Mouse (Mus musculus) urinary bladder, adult 2 months (tissue): ENCODE results near the gene Fcer2a. TPM values are rescaled to one million over a fixed set of nuclear protein-coding genes. Genes with fewer than 3 reads are reported as not detected.

Source experiments
- DNase-seq: peaks from one replicate; pipeline ENCODE4 v3.0.0; 2022; ENCODE audit warnings: low spot score
- polyA plus RNA-seq: library from polyadenylated mRNA; depleted of rRNA; stranded (reverse); fragments of >200 nt; gene quantifications from 2 replicates; pipeline ENCODE4 v1.2.3, GENCODE M21; 2012; rRNA removed

Fcer2a gene
- polyA plus RNA-seq, 1 experiment, result 0.12 TPM

- peak; percentile 87 for DNase-seq
Observed at GRCm38 (mm10) chr8:3676131-3676992, 17.6 kb downstream of the Fcer2a start, which contains the start of gene Trappc5. Trappc5 (plus strand) TSS chr8:3676299.

GRCm38 (mm10) chr8:3674671-3675070 lies 19.3 kb downstream of the Fcer2a start:
- DNase-seq, result no peak

DNA sequence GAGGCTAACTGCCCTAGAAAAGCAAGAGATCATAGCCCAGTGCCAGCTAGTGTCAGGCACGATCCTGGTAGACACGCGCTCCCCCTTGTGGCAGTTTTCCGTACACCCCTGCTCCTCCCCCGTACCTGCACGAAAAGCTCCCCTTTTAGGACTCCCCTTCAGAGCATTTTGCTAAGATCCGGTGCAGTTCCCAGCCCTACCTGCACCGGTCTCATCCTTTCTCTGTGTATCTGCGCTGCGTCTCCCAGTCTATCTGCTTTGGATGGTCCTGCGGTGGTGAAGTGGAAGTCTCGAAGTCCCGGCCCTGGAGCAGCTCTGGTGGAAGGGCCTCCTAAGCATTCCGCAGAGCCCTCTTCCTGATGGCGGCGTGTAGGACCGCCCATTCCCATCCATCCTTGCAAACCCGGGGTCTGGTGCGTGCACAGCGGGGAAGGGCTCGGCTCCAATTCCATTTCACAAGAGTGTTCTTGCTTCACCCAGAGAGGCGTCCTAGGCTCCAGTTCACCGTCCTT lies 21.9 kb downstream of the Fcer2a start, which contains the start of gene Fcor:
TSS of gene Fcor (minus strand) at position 383 of the 512 bp plus-strand sequence.
- DNase-seq, result peak; percentile 69

DNA sequence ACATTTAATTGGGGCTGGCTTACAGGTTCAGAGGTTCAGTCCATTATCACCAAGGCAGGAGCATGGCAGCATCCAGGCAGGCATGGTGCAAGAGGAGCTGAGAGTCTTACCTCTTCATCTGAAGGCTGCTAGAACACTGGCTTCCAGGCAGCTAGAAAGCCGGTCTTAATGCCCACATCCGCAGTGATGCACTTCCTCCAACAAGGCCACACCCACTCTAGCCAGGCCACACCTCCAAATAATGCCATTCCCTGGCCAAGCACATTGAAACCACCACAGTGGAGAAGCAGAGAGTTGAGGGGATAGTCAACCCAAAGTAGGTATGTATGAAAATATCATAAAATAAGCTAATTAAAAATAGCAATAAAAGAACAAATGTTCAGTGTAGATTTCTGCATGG lies 23.6 kb downstream of the Fcer2a start:
- DNase-seq, result no peak

DNA sequence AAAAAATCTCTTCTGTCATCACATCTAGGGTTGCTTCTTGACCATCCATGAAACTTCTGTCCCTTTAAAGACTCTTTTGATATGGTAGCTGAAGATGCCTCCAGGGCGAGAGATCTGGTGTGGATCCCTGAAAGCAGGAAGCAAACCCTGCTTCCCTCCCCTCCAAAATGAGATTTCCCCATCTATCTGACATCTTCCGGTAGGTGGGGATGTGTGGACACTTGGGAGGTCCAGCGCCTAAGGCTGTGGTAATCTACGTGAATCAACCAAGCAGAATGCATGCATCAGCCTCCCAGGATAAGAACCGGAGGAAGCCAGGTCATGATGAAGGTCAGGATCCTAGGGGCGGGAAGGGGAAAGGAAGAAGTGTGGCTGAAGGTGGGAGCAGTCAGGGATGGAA lies 28.5 kb downstream of the Fcer2a start, which contains the start of gene Mcemp1:
TSS of gene Mcemp1 (plus strand) at position 248 of the 400 bp plus-strand sequence.
- no peak for DNase-seq

DNA sequence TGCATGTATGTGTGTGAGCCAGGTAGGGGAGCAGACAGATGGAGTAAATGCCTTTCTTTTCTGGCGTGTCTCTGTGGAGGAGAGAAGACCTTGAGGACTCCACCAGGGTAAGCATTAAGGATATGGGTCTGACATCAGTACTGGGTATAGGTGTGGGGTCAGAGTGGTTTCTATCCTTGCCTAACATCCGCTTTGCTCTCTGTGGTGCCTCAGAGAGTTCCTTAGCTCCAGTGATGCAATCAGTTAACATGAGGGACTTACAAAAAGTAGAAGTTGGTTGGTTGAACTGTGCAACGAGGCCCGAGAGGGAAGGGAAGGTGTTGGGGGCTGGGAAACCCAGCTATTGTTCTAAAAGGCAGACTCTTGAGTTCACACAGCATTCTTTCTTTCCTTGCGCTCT lies 29.6 kb downstream of the Fcer2a start:
- no peak for DNase-seq

DNA sequence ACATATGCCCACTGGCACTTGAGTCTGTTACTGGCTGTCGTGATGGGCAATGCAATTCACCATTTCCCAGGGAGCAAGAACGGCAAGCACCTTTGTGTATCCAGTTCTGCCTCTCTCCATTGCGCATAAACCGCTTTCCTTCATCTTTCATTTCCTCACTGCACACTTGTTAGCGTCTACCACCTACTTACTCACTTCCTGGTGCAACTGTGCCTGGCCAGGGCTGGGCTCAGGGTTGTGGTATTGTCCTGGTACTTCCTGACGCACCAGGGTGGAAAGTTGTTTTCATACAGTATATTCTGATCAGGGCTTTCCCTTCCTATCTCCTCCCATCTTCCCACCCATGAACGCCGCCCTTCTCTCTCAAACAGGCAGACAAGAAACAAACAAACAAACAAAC lies 33.1 kb downstream of the Fcer2a start:
- DNase-seq, result no peak

DNA sequence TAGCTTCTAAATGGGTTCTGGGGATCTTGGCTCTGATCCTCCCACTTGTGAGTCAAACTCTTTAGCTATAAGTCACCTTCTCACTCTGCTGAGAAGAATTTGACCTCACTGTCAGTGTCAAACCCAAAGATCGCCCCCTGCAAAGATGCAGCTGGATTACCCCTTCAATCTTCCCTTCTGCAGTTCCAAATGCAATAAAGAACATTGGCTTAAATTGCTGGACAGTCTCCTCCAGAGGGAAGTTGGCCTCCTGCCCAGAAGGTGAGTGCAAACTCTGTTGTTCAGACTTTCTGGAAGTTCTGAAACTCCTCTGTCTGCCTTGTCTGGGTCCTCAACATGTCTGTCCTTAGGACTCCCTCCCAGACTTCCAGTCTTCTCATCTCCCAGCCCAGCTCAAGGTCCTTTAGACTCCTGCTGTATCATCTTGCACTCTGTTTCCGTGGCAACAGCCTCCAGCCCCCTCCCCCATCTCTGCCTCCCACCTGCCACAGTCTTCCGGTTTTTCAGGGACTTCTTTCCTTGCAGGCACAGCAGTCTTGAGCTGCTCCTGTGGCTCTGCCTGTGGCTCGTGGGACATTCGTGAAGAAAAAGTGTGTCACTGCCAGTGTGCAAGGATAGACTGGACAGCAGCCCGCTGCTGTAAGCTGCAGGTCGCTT lies 37.1 kb downstream of the Fcer2a start:
- no peak for DNase-seq

- no peak for DNase-seq
Observed at GRCm38 (mm10) chr8:3655526-3655925, 38.4 kb downstream of the Fcer2a start, which contains the start of gene Retn. Retn (plus strand) TSS chr8:3655770.

- DNase-seq, result no peak
Observed at GRCm38 (mm10) chr8:3654726-3655508, 39.1 kb downstream of the Fcer2a start.

DNA sequence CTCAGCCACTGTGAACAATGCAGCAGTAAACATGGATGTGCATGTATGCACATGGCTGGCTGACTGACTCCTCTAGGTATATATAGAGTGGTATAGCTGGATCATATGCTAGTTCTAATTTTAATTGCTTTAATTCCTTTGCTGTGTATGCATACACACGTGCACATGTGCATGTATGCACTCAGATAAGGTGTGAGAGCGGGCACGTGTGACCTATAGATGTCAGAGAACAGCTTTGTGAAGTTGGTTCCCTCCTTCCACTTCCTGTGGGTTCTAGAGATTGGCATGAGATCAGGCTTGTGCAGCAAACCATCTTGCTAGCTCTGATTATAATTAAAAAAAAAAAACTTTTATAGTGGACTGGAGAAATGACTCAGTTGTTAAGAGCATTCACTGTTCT lies 41.1 kb downstream of the Fcer2a start:
- no peak for DNase-seq

DNA sequence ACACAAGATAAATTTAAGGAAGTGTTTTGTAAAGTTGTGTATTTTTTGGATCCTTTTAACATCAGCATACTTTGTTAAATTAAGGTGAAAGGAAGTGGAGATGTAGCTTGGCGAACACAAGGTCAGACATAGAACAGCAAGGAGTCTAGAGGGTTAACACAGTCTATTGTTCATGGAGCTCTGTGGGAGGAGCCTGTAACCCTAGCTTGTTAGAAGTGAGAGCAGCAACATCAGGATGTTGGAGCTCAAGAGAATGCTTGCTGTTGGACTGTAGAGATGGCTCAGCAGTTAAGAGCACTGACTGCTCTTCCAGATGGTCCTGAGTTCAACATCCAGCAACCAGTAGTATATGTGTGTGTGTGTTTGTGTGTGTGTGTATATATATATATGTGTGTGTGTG lies 45.0 kb downstream of the Fcer2a start:
- no peak for DNase-seq

GRCm38 (mm10) chr8:3648268-3648667 lies 45.7 kb downstream of the Fcer2a start:
- DNase-seq, result no peak

DNA sequence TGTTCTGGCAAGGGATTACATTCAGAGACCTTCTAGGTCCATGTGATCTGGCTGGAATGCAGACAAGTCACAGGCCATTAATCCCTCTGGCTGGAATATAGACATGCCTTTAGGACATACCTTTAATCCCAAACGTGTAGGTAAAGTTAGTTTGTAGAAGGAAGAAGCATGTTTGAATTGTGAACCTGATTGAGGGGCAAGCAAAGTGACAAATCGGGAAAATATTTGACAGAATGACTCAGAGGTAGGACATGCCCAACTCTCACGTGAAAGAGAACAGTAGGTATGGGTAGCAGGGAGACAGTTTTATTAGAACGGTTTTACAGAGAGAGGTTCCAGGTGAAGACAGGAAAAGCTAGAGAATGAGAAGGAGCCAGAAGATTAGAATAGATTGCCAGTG lies 46.4 kb downstream of the Fcer2a start:
- DNase-seq, result no peak

DNA sequence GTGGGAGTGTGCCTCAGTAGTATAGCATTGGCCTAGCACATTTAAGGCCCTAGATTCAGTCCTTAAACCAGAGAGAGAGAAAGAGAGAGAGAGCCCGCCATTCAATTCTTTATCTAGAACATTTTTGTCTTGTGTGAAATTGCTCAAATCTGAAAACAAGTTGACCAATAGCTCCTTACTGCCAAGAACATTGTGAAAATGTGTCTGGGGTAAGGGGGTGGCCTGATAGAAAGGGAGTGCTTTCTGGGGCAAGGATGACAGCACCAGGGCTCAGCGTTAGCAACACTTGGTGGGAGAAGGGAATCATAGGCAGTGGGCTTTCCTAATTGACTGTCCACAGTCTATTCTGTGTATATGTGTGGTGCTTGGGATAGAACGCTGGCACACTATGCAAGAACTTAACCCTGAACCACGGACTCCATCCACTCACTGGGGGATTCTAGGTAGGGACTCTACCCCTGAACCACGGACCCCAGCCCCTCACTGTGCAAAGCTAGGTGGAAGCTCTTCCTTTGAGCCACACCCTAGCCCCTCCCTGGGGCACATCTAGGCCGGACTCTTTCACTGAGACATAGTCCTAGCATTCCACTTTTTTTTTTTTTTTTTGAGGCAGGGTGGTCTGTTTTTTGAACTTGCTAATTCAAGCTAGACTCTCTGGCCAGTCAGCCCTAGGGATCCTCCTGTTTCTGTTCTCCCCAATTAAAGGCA lies 47.0 kb downstream of the Fcer2a start:
- DNase-seq, result no peak

DNA sequence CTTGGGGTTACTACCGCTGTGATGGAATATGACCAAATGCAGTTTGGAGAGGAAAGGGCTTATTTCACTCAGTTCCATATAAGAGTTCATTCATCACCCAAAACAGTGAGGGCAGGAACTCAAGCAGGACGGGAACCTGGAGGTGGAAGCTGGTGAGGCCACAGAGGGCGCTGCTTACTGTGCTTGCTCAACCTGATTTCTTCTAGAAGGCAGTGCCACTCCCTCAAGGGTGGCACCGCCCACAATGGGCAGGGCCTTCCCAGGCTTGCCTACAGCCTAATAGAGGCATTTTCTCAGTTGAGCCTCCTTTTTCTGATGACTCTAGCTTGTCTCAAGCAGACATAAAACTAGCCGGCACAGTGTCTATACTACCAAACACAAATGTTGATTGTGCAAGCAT lies 48.2 kb downstream of the Fcer2a start:
- no peak for DNase-seq

Other genes starting within 250 kb of the Fcer2a start
- gene Pex11g, start 226.5 kb downstream of the Fcer2a start, polyA plus RNA-seq, result 8.5 and 11.1 TPM in 2 replicates
- 0.15 and 0.26 TPM in 2 replicates for gene Tex45, start 223.3 kb downstream of the Fcer2a start, polyA plus RNA-seq
- 27.5 and 31.0 TPM in 2 replicates for gene Zfp358, start 201.0 kb downstream of the Fcer2a start, polyA plus RNA-seq
- gene Mcoln1, start 193.7 kb downstream of the Fcer2a start, polyA plus RNA-seq, result 104 and 125 TPM in 2 replicates
- 50.0 and 54.3 TPM in 2 replicates for gene Pnpla6, start 178.8 kb downstream of the Fcer2a start, polyA plus RNA-seq
- 0.18 and 0.33 TPM in 2 replicates for gene C330021F23Rik, start 126.2 kb downstream of the Fcer2a start, polyA plus RNA-seq
- gene Camsap3, start 106.9 kb downstream of the Fcer2a start, polyA plus RNA-seq, result 13.3 and 16.1 TPM in 2 replicates
- 45.0 and 54.9 TPM in 2 replicates for gene Xab2, start 72.9 kb downstream of the Fcer2a start, polyA plus RNA-seq
- 65.2 and 71.8 TPM in 2 replicates for gene Pet100, start 72.6 kb downstream of the Fcer2a start, polyA plus RNA-seq
- not detected in 2 replicates for gene Pcp2, start 68.6 kb downstream of the Fcer2a start, polyA plus RNA-seq
- gene Stxbp2, start 63.2 kb downstream of the Fcer2a start, polyA plus RNA-seq, result 135 and 202 TPM in 2 replicates
- 53.8 and 69.7 TPM in 2 replicates for gene Retn, start 38.4 kb downstream of the Fcer2a start, polyA plus RNA-seq
- gene Mcemp1, start 28.4 kb downstream of the Fcer2a start, polyA plus RNA-seq, result 0.39 and 0.43 TPM in 2 replicates
- 4.6 and 9.2 TPM in 2 replicates for gene Fcor, start 21.8 kb downstream of the Fcer2a start, polyA plus RNA-seq
- gene Trappc5, start 17.9 kb downstream of the Fcer2a start, polyA plus RNA-seq, result 26.9 and 29.5 TPM in 2 replicates
- 0.08 and 0.29 TPM in 2 replicates for gene Clec4g, start 26.5 kb upstream of the Fcer2a start, polyA plus RNA-seq
- 7.0 and 8.5 TPM in 2 replicates for gene Cd209a, start 54.8 kb upstream of the Fcer2a start, polyA plus RNA-seq
- gene Cd209e, start 160.1 kb upstream of the Fcer2a start, polyA plus RNA-seq, result 0.12 and 0.14 TPM in 2 replicates
- gene Cd209d, start 184.4 kb upstream of the Fcer2a start, polyA plus RNA-seq, result 3.1 and 6.7 TPM in 2 replicates
- gene Cd209b, start 232.7 kb upstream of the Fcer2a start, polyA plus RNA-seq, result 3.2 and 4.7 TPM in 2 replicates